Mouse (Mus musculus) kidney, adult 8-10 months (tissue): ENCODE measurements around the gene Hesx1.
"Not testable (repeated sequence)": the region's sequence is repeated elsewhere in the genome, so short reads cannot be mapped to it uniquely, and the experiment has no call there.

Experiments used
- DNase-seq, 2 experiments: peaks; one replicate each; pipeline ENCODE4 v3.0.0; 2022

Gene Hesx1

GRCm38 (mm10) chr14:26994211-26994741 lies at the start of gene Hesx1:
TSS of gene Hesx1 (plus strand) at chr14:26994416.
- peak in 1 of 2 experiments; percentile 33 for DNase-seq

- not testable (repeated sequence) for DNase-seq
Observed at GRCm38 (mm10) chr14:26956139-26956538, 38.1 kb upstream of the Hesx1 start.

DNA sequence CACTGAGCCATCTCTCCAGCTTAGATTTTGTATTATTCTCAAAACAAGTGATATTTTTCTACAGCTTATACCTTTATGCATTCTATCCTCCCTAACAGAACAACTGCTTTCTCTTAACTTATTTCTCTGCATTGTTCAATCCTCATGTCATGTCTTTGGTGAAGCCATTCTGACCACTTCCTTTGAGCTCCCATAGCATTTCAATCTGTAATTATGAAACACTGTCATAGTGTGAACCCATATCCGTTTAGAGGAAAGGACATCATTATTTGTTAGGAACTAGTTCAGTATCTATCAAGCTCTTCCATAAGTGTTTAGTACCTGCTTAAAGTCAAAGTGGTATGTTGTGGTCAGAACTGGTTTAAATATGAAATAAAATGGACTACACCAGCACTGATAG lies 33.7 kb upstream of the Hesx1 start:
- no peak for DNase-seq

DNA sequence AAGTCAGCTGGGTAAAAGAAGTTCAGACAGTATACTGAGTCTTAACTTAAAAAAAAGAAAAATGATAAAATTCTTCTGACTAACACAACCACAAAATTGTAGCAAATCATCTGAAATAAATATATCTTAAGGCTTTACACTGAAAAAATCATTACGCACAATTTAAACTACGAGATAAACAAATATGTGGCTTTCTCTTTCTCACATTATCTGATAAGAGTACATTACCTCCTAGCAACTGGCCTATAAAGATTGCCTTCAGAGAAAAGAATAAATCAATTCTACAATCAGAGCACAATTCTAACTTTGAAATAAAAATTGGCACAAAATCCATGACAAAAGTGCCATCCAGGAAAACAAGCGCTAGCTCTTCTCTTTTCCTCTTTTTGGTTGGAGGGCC lies 25.1 kb upstream of the Hesx1 start:
- DNase-seq, result no peak

- DNase-seq, result peak in 1 of 2 experiments; percentile 32
Observed at GRCm38 (mm10) chr14:26969856-26970407, 24.3 kb upstream of the Hesx1 start.

GRCm38 (mm10) chr14:26970439-26970932 lies 23.7 kb upstream of the Hesx1 start:
- DNase-seq, result peak; percentile 90 to 95

- no peak for DNase-seq
Observed at GRCm38 (mm10) chr14:26971106-26971789, 23.0 kb upstream of the Hesx1 start, which contains the start of gene Appl1. TSS of gene Appl1 (minus strand) at chr14:26971232.

GRCm38 (mm10) chr14:26973089-26973488 lies 21.1 kb upstream of the Hesx1 start:
- DNase-seq, result no peak

GRCm38 (mm10) chr14:26975490-26975889 lies 18.7 kb upstream of the Hesx1 start:
- no peak for DNase-seq

DNA sequence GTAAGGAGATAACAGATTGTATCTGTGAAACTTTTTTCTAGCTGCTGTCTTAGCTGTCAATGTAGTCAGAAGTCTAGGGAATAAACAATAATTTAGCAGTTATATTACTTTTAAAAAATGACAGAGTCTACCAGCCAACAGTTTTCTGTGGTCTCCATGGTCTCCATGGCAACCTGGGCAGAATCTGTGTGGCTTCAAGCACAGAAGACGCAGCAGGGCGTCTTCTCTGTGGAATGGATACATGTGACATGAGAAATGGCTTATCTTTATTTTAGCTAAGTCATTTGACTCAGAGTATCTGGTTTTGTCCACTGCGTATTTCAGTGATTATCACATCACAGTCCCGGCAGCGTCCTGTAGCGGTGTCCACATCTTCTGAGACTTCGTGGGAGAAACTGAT lies 18.0 kb upstream of the Hesx1 start:
- no peak for DNase-seq

DNA sequence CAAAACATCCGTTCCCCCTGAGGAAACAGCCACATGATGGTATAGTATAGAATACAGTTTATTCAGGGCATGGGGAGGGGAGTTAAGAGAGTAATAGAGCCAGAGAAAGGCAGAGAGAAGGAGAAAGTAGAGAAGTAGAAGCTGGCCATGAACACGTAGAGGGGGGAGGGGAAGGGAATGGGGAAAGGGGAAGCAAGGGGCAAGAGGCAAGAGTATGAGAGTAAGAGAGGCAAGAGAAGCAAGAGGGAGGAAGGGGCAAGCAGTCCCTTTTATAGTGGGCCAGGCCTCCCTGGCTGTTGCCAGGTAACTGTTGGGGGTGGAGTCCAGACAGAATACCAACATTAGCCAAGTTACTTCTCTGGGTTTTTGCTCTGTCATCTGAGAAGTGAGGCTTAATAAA lies 16.7 kb upstream of the Hesx1 start:
- no peak for DNase-seq

GRCm38 (mm10) chr14:26979808-26980207 lies 14.4 kb upstream of the Hesx1 start:
- DNase-seq, result no peak

DNA sequence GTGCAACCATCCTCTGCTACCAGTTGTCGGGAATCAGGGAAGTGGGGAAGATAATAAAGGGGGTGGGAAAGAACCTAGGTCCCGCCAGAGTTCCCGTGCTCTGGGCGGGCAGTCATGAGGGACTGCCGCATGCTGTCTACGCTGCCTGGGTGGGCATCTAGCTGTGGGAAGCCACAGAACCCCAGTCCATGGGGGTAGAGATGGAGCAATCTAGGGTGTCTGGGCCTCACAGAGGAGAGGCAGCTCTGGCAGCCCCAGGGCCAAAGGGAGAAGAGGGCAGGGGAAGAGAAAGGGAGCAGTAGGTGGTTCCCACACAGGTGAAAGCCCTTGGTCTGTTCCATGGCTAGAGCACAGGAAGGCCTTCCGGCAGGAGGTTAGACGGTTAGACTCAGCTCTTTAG lies 13.2 kb upstream of the Hesx1 start:
- no peak for DNase-seq

DNA sequence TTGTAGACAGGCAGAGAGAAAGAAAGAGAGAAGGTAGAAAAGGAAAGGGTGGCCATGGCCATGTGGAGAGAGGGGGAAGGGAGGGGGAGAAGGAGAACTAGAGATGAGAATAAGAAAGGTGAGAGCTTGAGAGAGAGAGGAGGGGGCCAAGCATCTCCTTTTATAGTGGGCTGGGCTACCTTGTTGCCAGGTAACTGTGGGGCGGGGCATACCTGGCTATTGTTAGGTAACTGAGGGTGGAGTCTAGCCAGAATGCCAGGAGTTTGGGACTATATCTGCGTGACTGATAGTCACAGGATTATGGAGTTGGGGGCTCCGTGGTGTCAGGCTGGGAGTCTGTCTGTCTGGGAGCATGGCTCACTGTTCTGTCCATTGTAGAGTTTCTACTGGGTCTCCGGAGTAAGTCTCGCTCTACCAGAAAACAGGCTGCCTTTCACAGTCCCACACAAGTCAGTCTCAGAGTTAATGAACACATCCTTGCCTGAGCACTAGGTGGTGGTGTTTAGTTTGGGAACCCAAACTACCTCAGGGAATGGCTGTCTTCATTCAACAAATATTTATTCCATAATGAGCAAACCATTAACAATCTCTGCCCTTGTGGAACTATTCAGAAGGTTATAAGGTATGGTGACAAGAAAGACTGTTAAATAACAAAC lies 12.6 kb upstream of the Hesx1 start:
- peak; percentile 28 for DNase-seq

- no peak for DNase-seq
Observed at GRCm38 (mm10) chr14:26982150-26982530, 12.1 kb upstream of the Hesx1 start.

DNA sequence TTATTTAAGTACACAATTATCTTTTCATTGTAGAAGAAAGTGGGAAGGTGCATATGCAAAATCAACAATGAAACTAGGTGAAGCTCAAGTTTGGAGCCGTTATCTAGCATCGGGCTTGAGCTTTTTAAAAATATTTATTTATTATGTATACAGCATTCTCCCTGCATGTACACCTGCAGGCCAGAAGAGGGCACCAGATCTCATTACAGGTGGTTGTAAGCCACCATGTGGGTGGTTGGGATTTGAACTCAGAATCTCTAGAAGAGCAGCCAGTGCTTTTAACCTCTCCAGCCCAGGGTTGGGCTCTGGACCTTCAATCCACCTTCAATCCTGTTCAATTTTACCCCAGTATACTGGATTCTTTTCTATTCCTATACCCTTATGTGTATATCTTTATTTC lies 5.5 kb upstream of the Hesx1 start:
- DNase-seq, result no peak

GRCm38 (mm10) chr14:26991622-26992021 lies 2.6 kb upstream of the Hesx1 start:
- DNase-seq, result peak in 1 of 2 experiments; percentile 14

DNA sequence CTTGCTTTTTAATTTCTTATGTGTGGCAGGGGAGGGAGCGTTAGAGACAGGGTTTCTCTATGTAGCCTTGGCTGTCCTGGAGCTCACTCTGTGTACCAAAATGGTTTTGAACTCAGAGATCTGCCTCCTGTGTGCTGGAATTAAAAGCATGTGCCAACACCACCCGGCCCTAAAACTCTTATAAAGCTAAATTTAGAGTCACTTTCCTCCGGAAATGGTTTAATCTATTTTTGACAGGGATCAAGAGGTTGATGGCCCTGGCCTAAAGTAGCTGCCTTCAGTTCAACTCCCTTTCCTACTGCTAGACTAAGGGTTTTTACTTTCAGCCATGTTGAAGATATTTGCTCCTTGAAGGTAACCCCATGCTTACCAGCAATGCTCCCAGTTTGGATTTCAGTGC lies 789 bp upstream of the Hesx1 start:
- DNase-seq, result no peak

GRCm38 (mm10) chr14:26996257-26996656 lies 2.0 kb downstream of the Hesx1 start:
- no peak for DNase-seq

- DNase-seq, result peak; percentile 15 to 29
Observed at GRCm38 (mm10) chr14:27000386-27000785, 6.2 kb downstream of the Hesx1 start.

- DNase-seq, result no peak
Observed at GRCm38 (mm10) chr14:27004906-27005305, 10.7 kb downstream of the Hesx1 start.

DNA sequence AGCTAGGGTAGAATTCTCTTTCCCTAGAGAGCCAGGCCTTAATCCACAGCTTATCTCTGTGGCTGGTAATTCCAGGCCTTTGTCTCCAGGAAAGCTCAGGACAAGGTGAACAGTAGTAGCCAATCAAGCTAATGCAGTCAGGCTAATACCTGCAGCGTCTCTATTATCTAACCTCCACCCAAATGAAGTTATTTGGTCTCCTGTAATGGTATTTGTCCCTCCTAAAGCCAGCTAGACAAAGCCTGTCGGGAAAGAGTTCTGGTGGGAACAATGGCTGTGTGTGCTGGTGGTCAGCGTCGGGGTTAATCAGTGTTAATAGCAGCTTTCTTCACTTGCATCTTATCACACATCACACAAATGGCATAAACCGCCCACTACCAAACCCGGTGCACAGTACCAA lies 11.7 kb downstream of the Hesx1 start:
- DNase-seq, result no peak

GRCm38 (mm10) chr14:27011561-27011960 lies 17.3 kb downstream of the Hesx1 start:
- DNase-seq, result no peak

DNA sequence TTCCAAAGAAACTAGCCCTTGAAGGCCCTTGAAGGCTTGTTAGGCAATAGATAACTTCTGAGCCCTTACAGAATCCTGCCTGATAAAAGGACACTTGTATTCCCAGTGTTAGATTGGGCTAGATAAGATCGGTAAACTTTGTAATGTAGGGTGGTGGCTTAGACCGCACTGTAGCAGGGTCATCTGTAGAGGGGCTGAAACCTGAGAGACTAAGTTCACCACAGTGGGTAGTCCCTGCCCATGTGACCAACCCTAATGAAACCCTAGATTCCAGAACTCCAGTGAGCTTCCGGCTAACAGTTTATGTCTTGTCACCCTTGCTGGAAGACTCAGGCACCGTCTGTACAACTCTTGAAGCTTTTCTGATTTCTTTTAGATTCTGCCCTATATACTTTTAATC lies 19.4 kb downstream of the Hesx1 start:
- DNase-seq, result no peak
